Mouse (Mus musculus) testis, adult 2 months (tissue): ENCODE measurements at regions not wholly inside any gene's neighbourhood (a gene's known extent, or its start where the extent isn't known, plus 50 kb on each side); places are given as distances from the start of the nearest gene placed in this dataset.

Experiments
- H3K27ac ChIP-seq: fragments of 200-500 bp; 2 replicates; pipeline ENCODE4 v1.5.1; 2012; ENCODE audit warnings: low read depth, low read length; ENCODE audit not compliant: control insufficient read depth, insufficient read depth
- H3K27me3 ChIP-seq: fragments of 200-500 bp; 2 replicates; pipeline ENCODE4 v1.6.1; 2012; ENCODE audit warnings: mild to moderate bottlenecking, low read length, moderate library complexity; ENCODE audit not compliant: control insufficient read depth, insufficient read depth
- H3K36me3 ChIP-seq: fragments of 200-500 bp; 2 replicates; pipeline ENCODE4 v1.6.1; 2012; ENCODE audit warnings: mild to moderate bottlenecking, low read length; ENCODE audit not compliant: control insufficient read depth, insufficient read depth
- H3K4me1 ChIP-seq: fragments of 200-500 bp; 2 replicates; pipeline ENCODE4 v1.6.1; 2012; ENCODE audit warnings: low read length; ENCODE audit not compliant: control insufficient read depth, insufficient read depth
- H3K4me3 ChIP-seq: fragments of 200-500 bp; 2 replicates; pipeline ENCODE4 v1.5.1; 2012; ENCODE audit warnings: low read depth, mild to moderate bottlenecking, low read length, moderate library complexity, mixed read lengths; ENCODE audit not compliant: control insufficient read depth
- CTCF ChIP-seq: fragments of 200-500 bp; IDR thresholded peaks from 2 replicates; pipeline ENCODE4 v1.5.1; 2012; ENCODE audit warnings: low read depth, mild to moderate bottlenecking, inconsistent platforms, low read length, moderate library complexity; ENCODE audit not compliant: control insufficient read depth, insufficient read depth, insufficient replicate concordance
- POLR2A ChIP-seq: fragments of 200-500 bp; IDR thresholded peaks from 2 replicates; pipeline ENCODE4 v1.6.1; 2012; ENCODE audit warnings: low read depth, mild to moderate bottlenecking, inconsistent platforms, low read length, moderate library complexity; ENCODE audit not compliant: control insufficient read depth

- Histone ChIP-seq H3K27me3 (no peaks in the 10 kb centered on the region), H3K4me1 (no peaks in the 10 kb centered on the region), H3K27ac (no peak overlapping the region), H3K4me3 (no peak overlapping the region), H3K36me3 (no peaks in the 10 kb centered on the region)
- TF ChIP-seq CTCF (no peak), POLR2A (no peak)
These were observed 239.4 kb downstream of the Sox11 start for GRCm38 (mm10) chr12:27102996-27103395.

GRCm38 (mm10) chr12:27089206-27089605, 253.2 kb downstream of the Sox11 start:
- Histone ChIP-seq H3K27ac (no peak overlapping the region), H3K36me3 (no peaks in the 10 kb centered on the region), H3K4me3 (no peak overlapping the region), H3K4me1 (no peaks in the 10 kb centered on the region), H3K27me3 (no peaks in the 10 kb centered on the region)
- TF ChIP-seq CTCF (no peak), POLR2A (no peak)

DNA sequence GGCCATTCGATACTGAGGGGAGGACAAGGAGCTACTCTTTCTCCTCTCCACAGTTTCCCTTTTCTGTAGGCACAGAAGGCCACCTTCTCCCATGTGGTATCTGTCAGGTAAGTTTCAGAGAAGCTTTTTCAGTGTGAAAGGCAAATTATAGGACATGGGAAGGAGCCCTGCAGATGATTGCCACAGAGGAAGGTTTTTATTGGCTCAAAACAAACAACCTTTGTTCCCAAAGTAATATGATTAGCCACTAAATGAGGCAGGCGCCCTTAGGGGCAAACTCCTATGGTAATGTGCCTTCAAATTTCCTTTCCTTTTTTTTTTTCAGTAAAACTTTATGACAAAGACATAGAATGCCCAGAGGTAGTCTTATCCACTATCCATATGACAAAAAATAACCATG, 256.5 kb downstream of the Sox11 start:
- H3K4me1 ChIP-seq, result 0 out of 2 replicates have a peak, but pooled peaks cover 3% of the 10 kb centered on the region
- H3K27me3 ChIP-seq, result no peaks in the 10 kb centered on the region
- no peak overlapping the region for H3K27ac ChIP-seq
- TF ChIP-seq CTCF, result no peak
- no peak for TF ChIP-seq POLR2A
- no peak overlapping the region for H3K4me3 ChIP-seq
- H3K36me3 ChIP-seq, result no peaks in the 10 kb centered on the region

DNA sequence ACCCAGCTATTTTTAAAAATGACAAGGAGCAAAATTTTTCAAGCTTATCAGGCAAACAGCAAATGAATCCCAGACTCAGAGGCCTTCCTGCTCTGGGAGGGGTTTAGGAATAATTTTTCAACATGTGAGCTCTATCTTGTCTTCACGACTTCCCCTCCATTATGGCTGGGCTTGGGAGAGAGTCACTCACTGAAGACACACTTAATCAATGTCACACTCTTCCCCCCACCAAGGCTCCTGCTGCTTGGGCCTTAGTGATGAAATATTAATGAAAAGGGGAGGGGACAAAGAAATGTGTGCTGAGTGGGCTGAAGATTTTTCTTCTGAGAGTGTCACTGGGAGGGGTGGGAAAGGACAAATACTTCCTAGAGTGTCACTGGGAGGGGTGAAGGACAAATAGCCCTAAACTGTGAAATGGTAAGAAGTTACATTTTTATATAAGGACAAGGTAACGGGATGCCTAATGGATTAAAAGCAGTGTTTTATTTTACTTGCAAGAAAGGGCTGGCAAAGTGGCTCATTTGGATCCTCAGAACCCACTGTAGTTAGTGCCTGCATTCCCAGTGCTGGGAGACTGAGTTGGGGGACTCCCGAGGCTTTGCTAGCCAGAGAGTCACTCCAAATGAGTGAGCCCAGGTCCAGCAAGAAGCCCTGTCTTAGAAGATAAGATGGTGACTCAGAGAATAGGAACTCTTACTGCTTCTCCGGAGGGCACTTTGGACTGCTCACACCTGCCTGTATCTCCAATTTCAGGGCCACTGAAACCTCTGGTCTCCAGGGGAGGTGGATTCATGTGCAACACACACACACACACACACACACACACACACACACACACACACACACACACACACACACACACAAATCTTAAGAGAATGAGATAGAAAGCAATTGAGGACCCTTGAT, 258.5 kb downstream of the Sox11 start:
- Histone ChIP-seq H3K4me3 (no peak overlapping the region), H3K27me3 (no peaks in the 10 kb centered on the region), H3K27ac (no peak overlapping the region), H3K36me3 (no peaks in the 10 kb centered on the region), H3K4me1 (0 out of 2 replicates have a peak, but pooled peaks cover 3% of the 10 kb centered on the region)
- no peak for TF ChIP-seq CTCF
- TF ChIP-seq POLR2A, result no peak

DNA sequence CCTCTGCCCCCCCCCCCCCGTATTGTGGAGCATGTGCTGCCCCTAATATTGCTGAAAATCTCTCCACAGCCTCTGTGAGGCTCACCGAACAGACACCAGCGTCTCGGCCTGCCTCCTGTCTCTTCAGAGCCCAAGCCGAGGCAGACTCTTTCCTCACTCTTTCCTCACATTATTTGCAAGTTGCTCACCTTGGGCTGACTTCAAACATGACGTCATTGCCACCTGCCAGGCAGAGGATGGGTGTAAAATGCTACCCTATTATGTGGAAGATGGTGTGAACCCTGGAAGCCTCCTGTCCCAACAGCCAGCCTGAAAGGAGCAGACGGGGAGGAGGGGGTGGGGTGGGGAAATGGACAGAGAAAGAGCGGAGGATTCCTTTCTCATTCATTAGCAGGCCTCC, 259.3 kb downstream of the Sox11 start:
- H3K27me3 ChIP-seq, result no peaks in the 10 kb centered on the region
- H3K4me1 ChIP-seq, result 0 out of 2 replicates have a peak, but pooled peaks cover 3% of the 10 kb centered on the region
- no peaks in the 10 kb centered on the region for H3K36me3 ChIP-seq
- no peak overlapping the region for H3K27ac ChIP-seq
- TF ChIP-seq CTCF (no peak), POLR2A (no peak)
- no peak overlapping the region for H3K4me3 ChIP-seq

GRCm38 (mm10) chr12:27082624-27083023, 259.8 kb downstream of the Sox11 start:
- 0 out of 2 replicates have a peak, but pooled peaks cover 3% of the 10 kb centered on the region for H3K4me1 ChIP-seq

GRCm38 (mm10) chr12:27076107-27076738, 266.2 kb downstream of the Sox11 start:
- Histone ChIP-seq H3K4me1 (no peaks in the 10 kb centered on the region), H3K36me3 (no peaks in the 10 kb centered on the region), H3K27ac (no peak overlapping the region), H3K27me3 (no peaks in the 10 kb centered on the region), H3K4me3 (no peak overlapping the region)
- TF ChIP-seq CTCF, result no peak
- TF ChIP-seq POLR2A, result no peak

More at GRCm38 (mm10) chr12:27082624-27083023, 259.8 kb downstream of the Sox11 start:
- H3K36me3 ChIP-seq, result no peaks in the 10 kb centered on the region
- H3K27ac ChIP-seq, result no peak overlapping the region
- no peak overlapping the region for H3K4me3 ChIP-seq
- TF ChIP-seq POLR2A, result no peak
- no peak for TF ChIP-seq CTCF
- H3K27me3 ChIP-seq, result no peaks in the 10 kb centered on the region
